Mouse (Mus musculus) left cerebral cortex, postnatal 4 days (tissue): ENCODE results near the gene Mrm3. TPM values are rescaled to one million over a fixed set of nuclear protein-coding genes. Genes with fewer than 3 reads are reported as not detected.
A peak's percentile ranks its signal among the peaks of the same experiment; 100 is the strongest.

ENCODE experiments used
- DNase-seq: peaks from one replicate; pipeline ENCODE4 v3.0.0-alpha.2; 2022
- intact Hi-C: fragments of 180-260 bp; cut with DNase I; formaldehyde crosslinking; loops from one replicate; pipeline ENCODE4 v1.15.1; 2025
- total RNA-seq, 2 experiments: library from RNA; stranded (reverse); gene quantifications; 2 replicates each; pipeline ENCODE4 v1.2.3; 2021

Gene Mrm3
- total RNA-seq, 2 experiments from 2014 or later = 14.0 to 16.8 TPM

GRCm38 (mm10) chr11:76285431-76286075 lies 42.0 kb downstream of the Mrm3 start:
- no peak for DNase-seq
- intact Hi-C loops = no loop called here

GRCm38 (mm10) chr11:76286534-76287126 lies 43.1 kb downstream of the Mrm3 start:
- intact Hi-C loops = no loop called here
- DNase-seq = no peak

GRCm38 (mm10) chr11:76287301-76287700 lies 43.8 kb downstream of the Mrm3 start:
- intact Hi-C loops = no loop called here
- DNase-seq = no peak

- no peak for DNase-seq
- intact Hi-C loops = no loop called here
These were observed 45.1 kb downstream of the Mrm3 start for GRCm38 (mm10) chr11:76288645-76289044.

- intact Hi-C loops = no loop called here
- DNase-seq = peak; percentile 91
These were observed 46.9 kb downstream of the Mrm3 start for GRCm38 (mm10) chr11:76290367-76290766.

- intact Hi-C loops = no loop called here
- DNase-seq = no peak
These were observed 48.4 kb downstream of the Mrm3 start for GRCm38 (mm10) chr11:76291960-76292359.

GRCm38 (mm10) chr11:76292398-76292797 lies 48.9 kb downstream of the Mrm3 start:
- DNase-seq = no peak
- intact Hi-C loops = no loop called here

- intact Hi-C loops = no loop called here
These were observed 49.3 kb downstream of the Mrm3 start for GRCm38 (mm10) chr11:76292831-76293230.

GRCm38 (mm10) chr11:76294078-76294477 lies 50.6 kb downstream of the Mrm3 start:
- intact Hi-C loops = no loop called here
- DNase-seq = no peak

More at GRCm38 (mm10) chr11:76292831-76293230, 49.3 kb downstream of the Mrm3 start:
- no peak for DNase-seq

- peak; percentile 41 for DNase-seq
- intact Hi-C loops = no loop called here
These were observed 51.3 kb downstream of the Mrm3 start for GRCm38 (mm10) chr11:76294836-76295235.

- DNase-seq = no peak
- intact Hi-C loops = no loop called here
These were observed 53.7 kb downstream of the Mrm3 start for GRCm38 (mm10) chr11:76297252-76297651.

GRCm38 (mm10) chr11:76298457-76299000 lies 55.0 kb downstream of the Mrm3 start:
- intact Hi-C loops = no loop called here

More at GRCm38 (mm10) chr11:76298457-76299000, 55.0 kb downstream of the Mrm3 start:
- DNase-seq = peak; percentile 42

Other genes starting within 250 kb of the Mrm3 start
- gene 1700016K19Rik, start 243.8 kb upstream of the Mrm3 start, total RNA-seq = 1 to 10 TPM; 4.6 to 4.8 TPM
- 10 to 100 TPM; 28.7 to 28.9 TPM for gene Rflnb, start 215.9 kb upstream of the Mrm3 start, total RNA-seq
- 10 to 100 TPM; 75.1 to 86.2 TPM for gene Vps53, start 64.1 kb upstream of the Mrm3 start, total RNA-seq
- gene Fam57a, start 64.0 kb upstream of the Mrm3 start, total RNA-seq = 10 to 100 TPM; 22.9 to 25.9 TPM
- not detected for gene Dbil5, start 26.1 kb upstream of the Mrm3 start, total RNA-seq
- gene Gemin4, start 26.1 kb upstream of the Mrm3 start, total RNA-seq = 10 to 100 TPM in 1 of 2 experiments, 1 to 10 TPM in 1; 7.7 to 10.3 TPM
- 10 to 100 TPM; 49.7 to 62.0 TPM for gene Glod4, start within 50 bp of the Mrm3 start, total RNA-seq
- 10 to 100 TPM; 12.4 to 15.7 TPM for gene Nxn, start 155.4 kb downstream of the Mrm3 start, total RNA-seq
- 10 to 100 TPM; 34.1 to 38.0 TPM for gene Timm22, start 163.2 kb downstream of the Mrm3 start, total RNA-seq